Mouse (Mus musculus): Measurements from ENCODE around the gene Trim47. TPM values are rescaled to one million over a fixed set of nuclear protein-coding genes. Genes with fewer than 3 reads are reported as not detected.

Trim47 gene
- total and polyA plus RNA-seq, 2 experiments from 2014 or later, result 42.8 to 89.0 TPM

- H3K4me1 ChIP-seq (ENCODE audit: control insufficient read depth, insufficient read depth), result no peaks in the 10 kb centered on the region
- H3K27me3 ChIP-seq (ENCODE audit: control insufficient read depth, insufficient read depth, low read length), result no peaks in the 10 kb centered on the region
- no peak overlapping the region for H3K4me3 ChIP-seq (ENCODE audit: low read depth, low read length)
- 75% methylated on average over 3 of the region's 3 CpGs for WGBS
- DNase-seq (ENCODE audit: low spot score) (no peak), ATAC-seq (ENCODE audit: insufficient read depth, low read depth) (no peak)
- H3K4me2 ChIP-seq (ENCODE audit: low read depth, low read length), result no peak overlapping the region
- TF ChIP-seq EP300 (IDR thresholded peaks at IDR 0.05; ENCODE audit: low read depth), result no peak
- no peak for TF ChIP-seq CTCF (IDR thresholded peaks at IDR 0.05; ENCODE audit: low read depth)
- H3K36me3 ChIP-seq (replicated peaks; ENCODE audit: control insufficient read depth, insufficient read depth, low read length), result peaks cover 41% of the 10 kb centered on the region
- no peak overlapping the region for H3K9ac ChIP-seq (replicated peaks; ENCODE audit: low read depth, low read length)
- no peaks in the 10 kb centered on the region for H3K9me3 ChIP-seq (replicated peaks; ENCODE audit: control insufficient read depth, low read length)
- no peak overlapping the region for H3K27ac ChIP-seq (ENCODE audit: low read depth)
These were observed 16.5 kb upstream of the Trim47 start for GRCm38 (mm10) chr11:116143468-116143867.

GRCm38 (mm10) chr11:116142211-116142991 is 15.4 kb upstream of the Trim47 start:
- DNase-seq (ENCODE audit: low spot score) (no peak), ATAC-seq (ENCODE audit: insufficient read depth, low read depth) (no peak)
- 68% methylated on average over 10 of the region's 10 CpGs for WGBS
- H3K27ac ChIP-seq (ENCODE audit: low read depth), result no peak overlapping the region
- no peaks in the 10 kb centered on the region for H3K4me1 ChIP-seq (ENCODE audit: control insufficient read depth, insufficient read depth)
- H3K27me3 ChIP-seq (ENCODE audit: control insufficient read depth, insufficient read depth, low read length), result no peaks in the 10 kb centered on the region
- H3K9me3 ChIP-seq (replicated peaks; ENCODE audit: control insufficient read depth, low read length), result no peaks in the 10 kb centered on the region
- no peak overlapping the region for H3K4me2 ChIP-seq (ENCODE audit: low read depth, low read length)
- peaks cover 39% of the 10 kb centered on the region for H3K36me3 ChIP-seq (replicated peaks; ENCODE audit: control insufficient read depth, insufficient read depth, low read length)
- TF ChIP-seq CTCF (IDR thresholded peaks at IDR 0.05; ENCODE audit: low read depth) (no peak), EP300 (IDR thresholded peaks at IDR 0.05; ENCODE audit: low read depth) (no peak)
- H3K4me3 ChIP-seq (ENCODE audit: low read depth, low read length), result no peak overlapping the region
- H3K9ac ChIP-seq (replicated peaks; ENCODE audit: low read depth, low read length), result no peak overlapping the region

- H3K4me2 ChIP-seq (ENCODE audit: low read depth, low read length), result peak within 1 kb of the TSS; percentile 84
- DNase-seq (ENCODE audit: low spot score), result peak; percentile 98
- ATAC-seq (ENCODE audit: insufficient read depth, low read depth), result peak; percentile 97
- no peaks in the 10 kb centered on the region for H3K9me3 ChIP-seq (replicated peaks; ENCODE audit: control insufficient read depth, low read length)
- H3K27ac ChIP-seq (ENCODE audit: low read depth), result peak within 1 kb of the TSS; percentile 57
- H3K36me3 ChIP-seq (replicated peaks; ENCODE audit: control insufficient read depth, insufficient read depth, low read length), result peaks cover 26% of the 10 kb centered on the region
- peak within 1 kb of the TSS; percentile 71 for H3K9ac ChIP-seq (replicated peaks; ENCODE audit: low read depth, low read length)
- WGBS, result 1% methylated on average over 54 of the region's 60 CpGs
- H3K4me1 ChIP-seq (ENCODE audit: control insufficient read depth, insufficient read depth), result no peaks in the 10 kb centered on the region
- peak within 1 kb of the TSS; percentile 77 for H3K4me3 ChIP-seq (ENCODE audit: low read depth, low read length)
- H3K27me3 ChIP-seq (ENCODE audit: control insufficient read depth, insufficient read depth, low read length), result no peaks in the 10 kb centered on the region
- TF ChIP-seq CTCF (IDR thresholded peaks at IDR 0.05; ENCODE audit: low read depth) (peak; percentile 79), EP300 (IDR thresholded peaks at IDR 0.05; ENCODE audit: low read depth) (no peak)
These were observed 11.6 kb upstream of the Trim47 start, which contains the start of gene Mrpl38 for GRCm38 (mm10) chr11:116138468-116139138. Gene Mrpl38 (minus strand): TSS chr11:116138868.

GRCm38 (mm10) chr11:116138096-116138467 is 11.1 kb upstream of the Trim47 start:
- WGBS, result under 1% methylated on average over 20 of the region's 20 CpGs
- Histone ChIP-seq H3K9me3 (replicated peaks; ENCODE audit: control insufficient read depth, low read length) (no peaks in the 10 kb centered on the region), H3K4me1 (ENCODE audit: control insufficient read depth, insufficient read depth) (no peaks in the 10 kb centered on the region), H3K4me3 (ENCODE audit: low read depth, low read length) (peak overlapping the region; percentile 77), H3K36me3 (replicated peaks; ENCODE audit: control insufficient read depth, insufficient read depth, low read length) (peaks cover 26% of the 10 kb centered on the region), H3K4me2 (ENCODE audit: low read depth, low read length) (peak overlapping the region; percentile 84), H3K27me3 (ENCODE audit: control insufficient read depth, insufficient read depth, low read length) (no peaks in the 10 kb centered on the region), H3K27ac (ENCODE audit: low read depth) (peak overlapping the region; percentile 57; the same call in 1 of the 2 replicates), H3K9ac (replicated peaks; ENCODE audit: low read depth, low read length) (peak overlapping the region; percentile 71)
- TF ChIP-seq CTCF (IDR thresholded peaks at IDR 0.05; ENCODE audit: low read depth), result no peak
- TF ChIP-seq EP300 (IDR thresholded peaks at IDR 0.05; ENCODE audit: low read depth), result no peak
- DNase-seq (ENCODE audit: low spot score), result no peak
- ATAC-seq (ENCODE audit: insufficient read depth, low read depth), result no peak

GRCm38 (mm10) chr11:116134171-116134570 is 7.2 kb upstream of the Trim47 start:
- Histone ChIP-seq H3K9ac (replicated peaks; ENCODE audit: low read depth, low read length) (no peak overlapping the region), H3K4me2 (ENCODE audit: low read depth, low read length) (no peak overlapping the region), H3K4me1 (ENCODE audit: control insufficient read depth, insufficient read depth) (0 out of 2 replicates have a peak, but pooled peaks cover 9% of the 10 kb centered on the region), H3K9me3 (replicated peaks; ENCODE audit: control insufficient read depth, low read length) (no peaks in the 10 kb centered on the region), H3K4me3 (ENCODE audit: low read depth, low read length) (no peak overlapping the region), H3K27ac (ENCODE audit: low read depth) (no peak overlapping the region), H3K36me3 (replicated peaks; ENCODE audit: control insufficient read depth, insufficient read depth, low read length) (peaks cover 19% of the 10 kb centered on the region), H3K27me3 (ENCODE audit: control insufficient read depth, insufficient read depth, low read length) (no peaks in the 10 kb centered on the region)
- no peak for DNase-seq (ENCODE audit: low spot score)
- TF ChIP-seq CTCF (IDR thresholded peaks at IDR 0.05; ENCODE audit: low read depth) (no peak), EP300 (IDR thresholded peaks at IDR 0.05; ENCODE audit: low read depth) (no peak)
- WGBS, result 75% methylated on average over 10 of the region's 10 CpGs
- ATAC-seq (ENCODE audit: insufficient read depth, low read depth), result no peak

All from heart, postnatal 0 days (tissue).